Mouse (Mus musculus): ENCODE measurements around the gene Gm42906.

The Gm42906 gene

DNA sequence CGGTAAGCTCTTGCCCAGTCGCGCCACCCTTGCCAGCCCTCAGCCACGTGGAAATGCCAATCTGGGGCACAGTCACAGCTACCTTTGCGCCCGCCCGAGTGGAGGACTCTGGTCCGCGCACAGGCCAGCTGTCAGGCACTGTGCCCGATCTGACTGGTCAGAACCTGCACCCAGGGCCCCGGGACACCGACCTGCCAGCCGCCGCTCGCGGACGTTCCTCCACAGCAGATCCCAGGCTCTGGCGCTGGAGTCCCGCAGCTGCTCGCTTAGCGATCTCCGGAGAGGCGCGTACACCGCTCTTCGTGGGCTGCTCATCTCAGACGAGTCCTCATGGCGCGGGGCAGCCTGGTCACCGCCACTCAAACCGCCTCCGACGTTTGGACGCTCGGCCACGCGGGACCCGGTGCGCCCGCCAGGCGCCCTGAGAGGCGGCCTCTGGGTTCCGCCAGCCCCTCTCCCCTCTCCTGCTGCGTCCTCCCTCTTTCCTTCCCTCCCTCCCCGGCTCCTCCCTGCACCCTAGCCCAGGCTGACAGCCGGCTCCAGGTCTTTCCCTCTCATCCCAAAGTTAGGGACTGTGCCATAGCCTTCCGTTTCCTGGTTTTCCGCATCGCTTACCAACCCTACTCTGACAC, 194.4 kb downstream of the Gm42906 start, which contains the start of gene Stard13:
Stard13 (minus strand) TSS at position 437 of the 632 bp plus-strand sequence.
- no peak for DNase-seq (ENCODE audit: low read depth, low spot score)

DNA sequence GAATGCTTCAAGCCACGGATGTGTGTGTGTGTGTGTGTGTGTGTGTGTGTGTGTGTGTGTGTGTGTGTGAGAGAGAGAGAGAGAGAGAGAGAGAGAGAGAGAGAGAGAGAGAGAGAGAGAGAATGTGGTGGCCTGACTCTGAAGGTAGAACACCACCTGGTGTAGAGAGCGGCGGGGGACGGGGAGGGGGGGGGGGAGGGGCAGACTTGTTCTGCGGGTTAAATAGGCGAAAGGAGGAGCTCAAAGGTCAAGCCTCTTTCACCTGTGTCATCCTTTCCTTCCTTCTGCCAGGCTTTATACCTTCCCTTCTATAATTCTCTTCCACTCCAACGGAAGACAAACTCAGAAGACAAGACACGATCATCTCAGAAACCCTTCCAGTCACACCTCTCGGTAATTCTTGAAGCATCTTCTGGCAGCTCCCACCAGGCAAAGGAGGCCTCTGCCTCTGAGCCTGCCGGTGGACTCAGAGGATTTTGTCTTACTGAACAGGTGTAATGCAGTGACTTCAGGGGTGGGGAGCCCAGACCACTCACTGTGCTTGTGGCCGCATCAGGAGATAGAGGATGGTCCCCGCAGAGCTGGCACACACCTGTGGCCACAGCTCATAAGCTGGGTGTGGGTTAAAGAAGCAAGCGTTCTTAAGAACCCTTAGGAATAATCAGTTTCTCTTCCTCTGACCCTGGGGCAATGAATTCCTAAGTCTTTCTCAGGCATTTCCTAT, 195.2 kb downstream of the Gm42906 start:
- no peak for DNase-seq (ENCODE audit: low read depth, low spot score)

DNA sequence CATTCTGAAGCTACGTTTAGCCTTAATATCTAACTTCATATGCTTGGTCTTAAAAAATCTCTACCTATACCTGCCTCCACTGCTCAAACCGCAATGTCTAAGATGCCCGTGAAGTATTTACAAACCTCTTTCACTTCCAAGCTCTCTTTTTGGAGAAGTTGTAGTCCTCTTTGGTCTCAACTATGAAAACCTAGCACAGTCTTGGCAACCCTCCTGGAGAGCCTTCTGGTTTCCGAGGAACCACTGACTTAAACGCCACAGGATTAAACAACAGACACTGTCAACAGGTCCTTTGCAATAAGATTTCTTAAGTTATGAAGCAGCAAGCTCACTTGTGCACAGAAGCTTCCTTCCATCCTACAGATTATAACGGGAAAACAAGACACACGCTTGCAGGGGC, 196.1 kb downstream of the Gm42906 start:
- no peak for DNase-seq (ENCODE audit: low read depth, low spot score)

DNA sequence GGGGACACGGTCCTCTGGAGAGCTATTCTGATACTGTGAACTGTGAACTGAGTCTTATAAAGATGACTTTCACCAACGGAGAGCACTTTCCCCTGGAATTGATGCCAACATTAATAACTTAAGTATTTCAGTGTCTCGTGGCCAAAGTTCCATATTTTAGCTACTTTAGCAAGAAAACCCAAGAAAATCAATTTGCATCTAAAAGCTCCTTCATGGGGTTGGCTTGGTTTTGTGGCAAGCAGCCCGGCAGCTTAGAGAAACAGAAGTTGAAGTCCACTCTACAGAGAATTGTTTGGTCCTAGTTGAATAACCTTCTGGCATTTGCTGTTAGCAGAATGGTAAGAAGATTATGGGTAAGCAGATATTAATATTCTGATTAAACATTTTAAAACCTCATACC, 196.6 kb downstream of the Gm42906 start:
- no peak for DNase-seq (ENCODE audit: low read depth, low spot score)

DNA sequence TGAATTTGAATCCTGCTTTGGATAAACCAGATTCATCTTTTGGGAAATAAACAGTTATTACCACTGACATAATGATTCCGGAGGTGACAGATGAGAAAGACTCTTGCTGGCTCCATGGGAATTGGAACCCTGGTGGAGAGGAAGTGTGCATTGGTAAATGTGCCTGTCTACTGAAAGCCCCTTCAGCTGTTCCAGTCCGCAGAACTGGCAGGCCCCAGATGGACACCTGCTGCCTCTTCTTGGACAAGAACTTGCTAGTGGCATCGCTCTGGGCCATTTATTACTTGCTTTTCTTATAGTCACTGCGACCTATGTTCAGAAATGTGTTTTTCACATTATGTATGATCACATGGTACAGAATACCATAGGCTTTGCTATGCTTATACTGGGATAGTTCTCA, 197.5 kb downstream of the Gm42906 start:
- no peak for DNase-seq (ENCODE audit: low read depth, low spot score)

DNA sequence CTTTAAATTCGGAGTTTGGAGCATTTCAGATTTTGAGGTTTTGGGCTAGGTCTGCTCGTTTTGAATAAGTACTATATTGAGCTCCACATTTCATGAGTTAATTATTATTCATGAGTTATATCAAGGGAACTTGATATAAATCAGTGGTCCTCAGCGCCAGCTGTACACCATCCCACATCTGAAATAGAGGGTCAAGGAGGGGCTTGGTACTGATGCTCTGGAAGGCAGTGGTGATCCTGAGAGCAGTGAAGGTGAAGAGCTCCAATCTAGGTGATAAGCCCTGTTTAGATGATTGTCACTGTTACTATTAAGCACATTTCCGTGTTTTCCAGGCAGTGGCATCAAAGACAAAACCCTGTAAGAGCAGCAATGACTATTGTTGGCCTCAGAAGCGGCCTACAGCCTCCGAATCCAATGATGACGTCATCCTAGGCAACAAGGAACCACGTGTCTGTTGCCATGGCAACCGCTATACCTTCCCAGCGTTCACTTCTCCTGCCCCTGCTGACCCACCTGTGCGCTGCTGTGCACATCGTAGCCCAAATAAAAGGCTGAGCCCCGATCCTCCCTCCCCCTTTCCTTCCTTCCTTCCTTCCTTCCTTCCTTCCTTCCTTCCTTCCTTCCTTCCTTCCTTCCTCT, 199.5 kb downstream of the Gm42906 start:
- DNase-seq (ENCODE audit: low read depth, low spot score), result no peak

DNA sequence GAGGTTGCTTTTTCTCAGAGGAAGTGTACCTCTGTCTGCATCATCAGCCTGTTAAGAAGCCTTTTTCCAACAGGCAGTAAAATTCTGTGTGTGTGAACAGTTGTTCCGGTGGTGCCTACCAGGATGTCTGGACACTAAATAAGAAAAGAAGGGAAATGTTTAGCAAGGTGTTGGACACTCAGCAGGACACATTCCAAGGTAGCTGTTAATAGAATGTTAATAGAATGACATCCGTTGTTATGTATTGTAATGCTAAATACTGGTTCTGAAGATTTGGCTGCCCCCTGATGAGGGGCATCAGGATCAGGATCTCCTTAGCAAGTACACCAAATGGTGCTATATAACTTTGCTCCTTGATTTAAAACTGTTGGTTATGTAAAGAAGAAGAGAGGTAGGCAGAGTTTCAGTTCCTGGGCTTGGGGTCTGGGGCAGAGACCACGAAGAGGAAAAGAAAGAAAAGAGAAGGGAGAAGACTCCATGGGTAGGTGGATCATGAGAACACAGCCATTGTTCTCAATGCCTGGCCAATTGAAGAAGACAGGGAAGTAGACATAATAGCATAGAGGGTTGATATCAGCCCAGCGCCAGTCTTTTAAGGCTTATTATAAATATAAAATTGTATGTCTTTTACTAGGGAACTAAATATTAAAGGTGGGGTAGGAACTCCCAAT, 204.1 kb downstream of the Gm42906 start:
- DNase-seq (ENCODE audit: low read depth, low spot score), result no peak

DNA sequence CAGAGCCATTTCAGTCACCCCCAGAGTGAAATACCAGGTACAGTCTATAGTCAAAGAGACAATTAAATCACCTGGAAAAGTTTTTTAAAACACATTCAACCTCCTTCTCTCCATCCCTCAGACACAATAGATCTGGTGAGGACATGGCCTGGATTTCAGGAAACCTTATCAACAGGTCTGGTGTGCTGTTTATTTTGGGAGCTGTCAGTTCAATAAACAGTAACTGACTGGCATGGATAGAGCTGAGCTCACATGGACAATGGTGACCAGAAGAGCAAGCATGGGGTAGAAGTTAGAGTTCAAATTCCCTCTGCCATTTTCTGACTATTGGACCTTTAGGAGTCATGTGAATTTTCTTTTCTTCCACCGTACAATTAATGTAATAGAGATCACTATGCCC, 205.2 kb downstream of the Gm42906 start:
- no peak for DNase-seq (ENCODE audit: low read depth, low spot score)

DNA sequence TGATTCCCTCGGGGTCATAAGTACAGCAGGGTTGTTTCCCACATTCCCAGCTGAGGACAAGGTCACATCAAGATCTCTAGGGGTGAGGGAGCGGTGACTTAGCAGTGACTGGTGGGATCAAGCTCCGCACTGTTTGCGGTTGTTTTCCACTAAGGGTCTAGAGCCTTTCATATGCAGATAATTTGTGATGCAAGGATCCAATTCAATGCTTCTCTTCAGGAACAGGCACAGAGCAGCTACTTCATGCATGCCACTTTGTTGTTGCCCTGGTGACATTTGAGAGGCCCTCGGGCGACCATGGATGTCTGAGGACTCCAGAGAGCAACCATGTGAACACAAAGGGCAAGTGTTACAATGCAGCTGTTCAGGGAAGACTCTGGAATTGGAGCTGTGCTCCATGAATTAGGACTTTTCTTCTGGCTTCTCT, 209.3 kb downstream of the Gm42906 start:
- DNase-seq (ENCODE audit: low read depth, low spot score), result no peak

DNA sequence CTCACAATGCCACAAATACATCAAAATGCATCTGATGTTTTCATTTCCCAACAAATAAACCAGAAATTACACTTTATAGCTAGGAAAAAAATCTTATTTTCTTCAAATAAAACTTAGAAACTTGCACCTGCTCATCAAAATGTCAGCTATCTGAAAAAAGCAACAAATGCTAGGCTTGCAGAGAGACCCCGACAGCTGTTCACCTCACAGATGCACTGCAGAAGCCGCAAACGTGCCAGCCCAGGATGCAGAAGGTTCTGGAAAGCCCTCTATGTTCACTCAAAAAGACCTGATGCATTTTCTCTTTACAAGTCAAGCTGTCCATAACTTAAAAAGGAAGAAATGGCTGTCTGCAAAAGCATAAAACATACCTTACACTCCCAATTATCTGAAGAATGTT, 214.9 kb downstream of the Gm42906 start:
- no peak for DNase-seq (ENCODE audit: low read depth, low spot score)

DNA sequence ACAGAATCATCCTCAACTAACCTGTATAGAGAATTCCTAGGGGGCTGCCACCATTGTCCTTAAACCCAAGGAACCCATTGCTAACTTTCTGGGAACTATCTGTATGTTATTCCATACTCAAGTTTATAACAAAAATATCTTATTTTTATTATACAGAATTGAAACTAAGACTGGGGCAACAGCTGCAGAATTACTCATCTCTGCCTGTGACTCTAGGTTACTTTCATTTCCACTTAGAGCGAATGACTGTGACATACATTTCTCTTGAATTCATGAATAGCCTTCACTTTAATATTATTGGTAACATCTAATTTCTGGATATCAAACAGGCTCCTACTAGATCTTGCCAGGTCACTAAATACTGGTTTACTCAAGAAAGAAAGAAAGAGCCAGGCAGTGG, 217.1 kb downstream of the Gm42906 start:
- DNase-seq (ENCODE audit: low read depth, low spot score), result no peak

DNA sequence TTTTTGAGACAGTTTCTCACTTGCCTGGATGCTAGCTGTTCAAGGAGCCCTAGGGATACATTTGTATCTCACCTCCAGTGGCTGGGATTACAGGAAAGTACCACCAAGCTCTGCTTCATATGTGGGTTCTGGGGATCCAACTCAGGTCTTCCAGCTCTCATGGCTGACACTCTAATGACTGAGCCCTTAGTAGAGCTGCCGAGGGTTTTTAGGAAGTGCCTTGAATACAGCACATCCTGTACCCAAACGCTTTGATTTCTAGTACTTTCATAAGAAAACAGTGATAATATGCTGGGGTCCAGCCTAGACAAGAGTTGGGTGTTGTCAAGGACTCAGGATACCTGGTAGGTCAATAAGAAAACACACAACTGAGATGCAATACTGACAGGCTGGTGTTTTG, 217.9 kb downstream of the Gm42906 start:
- no peak for DNase-seq (ENCODE audit: low read depth, low spot score)

DNA sequence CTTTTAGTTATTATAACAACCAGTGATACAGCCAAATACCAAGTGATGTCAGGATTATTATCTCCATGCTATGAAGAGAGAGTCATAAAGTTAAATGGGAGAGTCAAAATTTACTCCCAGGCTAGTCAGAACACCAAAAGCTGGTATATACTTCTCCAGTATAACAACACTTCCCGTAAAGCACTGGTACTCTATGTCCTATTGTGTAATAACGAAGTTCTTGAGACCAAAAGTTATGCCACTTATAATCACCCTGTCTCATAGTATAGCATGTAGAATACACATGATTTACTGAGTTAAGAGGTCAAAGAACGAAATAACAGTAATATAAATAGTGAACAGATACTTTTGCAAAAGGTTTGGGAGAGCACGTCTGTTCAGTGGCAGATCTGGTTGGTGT, 222.9 kb downstream of the Gm42906 start:
- no peak for DNase-seq (ENCODE audit: low read depth, low spot score)

DNA sequence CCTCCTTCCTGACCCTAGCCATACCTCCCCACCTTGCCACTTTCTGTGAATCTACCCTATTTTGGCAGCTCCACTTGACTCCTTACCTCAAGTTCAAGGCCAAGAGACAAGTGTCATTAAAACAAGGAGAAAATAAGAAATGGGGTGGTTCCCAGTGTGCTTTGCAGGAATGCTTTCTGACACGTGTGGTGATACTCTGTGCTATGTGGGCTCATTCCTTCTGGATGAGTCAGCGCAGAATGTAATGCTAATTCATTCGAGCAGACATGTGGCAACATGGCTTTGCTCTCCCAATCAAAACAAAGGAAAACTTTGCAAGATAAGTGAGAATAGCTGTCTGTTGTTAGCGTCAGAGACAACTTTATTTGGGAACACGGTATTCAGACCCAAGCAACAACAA, 225.0 kb downstream of the Gm42906 start:
- DNase-seq (ENCODE audit: low read depth, low spot score), result no peak

DNA sequence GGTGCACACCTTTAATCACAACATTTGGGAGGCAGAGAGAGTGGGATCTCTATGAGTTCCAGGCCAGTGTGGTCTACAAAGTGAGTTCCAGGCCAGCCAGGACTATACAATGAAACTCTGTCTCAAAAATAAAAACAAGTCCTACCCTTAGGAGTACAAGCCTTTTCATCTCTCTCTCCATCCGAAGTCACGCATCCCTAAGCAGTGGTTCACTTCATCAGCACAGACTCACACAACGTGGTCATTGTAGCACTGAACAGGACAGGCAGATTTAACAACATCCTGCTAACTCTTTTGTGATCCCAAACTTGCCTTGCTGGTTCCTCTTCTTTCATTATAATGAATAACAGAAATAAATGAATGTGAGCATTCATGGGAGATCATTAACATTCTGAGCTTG, 226.7 kb downstream of the Gm42906 start:
- DNase-seq (ENCODE audit: low read depth, low spot score), result no peak

DNA sequence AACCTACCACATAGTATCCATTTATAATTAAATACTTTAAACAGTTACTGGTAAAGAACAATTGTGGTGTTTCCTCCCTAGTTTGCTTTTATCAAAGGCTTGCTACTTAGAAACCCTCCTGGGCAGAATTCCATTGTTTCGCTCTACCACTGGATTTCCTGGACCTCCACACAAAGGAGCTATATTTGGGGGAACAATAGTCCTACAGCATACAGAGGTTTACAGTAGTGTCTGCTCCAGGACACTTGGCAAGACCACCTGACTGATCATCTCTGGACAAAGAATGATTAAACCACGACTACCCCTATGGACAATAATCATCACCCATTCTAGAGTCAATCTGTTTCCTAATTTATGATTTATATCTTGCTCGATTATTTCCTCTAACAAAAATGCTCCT, 228.7 kb downstream of the Gm42906 start:
- DNase-seq (ENCODE audit: low read depth, low spot score), result no peak

DNA sequence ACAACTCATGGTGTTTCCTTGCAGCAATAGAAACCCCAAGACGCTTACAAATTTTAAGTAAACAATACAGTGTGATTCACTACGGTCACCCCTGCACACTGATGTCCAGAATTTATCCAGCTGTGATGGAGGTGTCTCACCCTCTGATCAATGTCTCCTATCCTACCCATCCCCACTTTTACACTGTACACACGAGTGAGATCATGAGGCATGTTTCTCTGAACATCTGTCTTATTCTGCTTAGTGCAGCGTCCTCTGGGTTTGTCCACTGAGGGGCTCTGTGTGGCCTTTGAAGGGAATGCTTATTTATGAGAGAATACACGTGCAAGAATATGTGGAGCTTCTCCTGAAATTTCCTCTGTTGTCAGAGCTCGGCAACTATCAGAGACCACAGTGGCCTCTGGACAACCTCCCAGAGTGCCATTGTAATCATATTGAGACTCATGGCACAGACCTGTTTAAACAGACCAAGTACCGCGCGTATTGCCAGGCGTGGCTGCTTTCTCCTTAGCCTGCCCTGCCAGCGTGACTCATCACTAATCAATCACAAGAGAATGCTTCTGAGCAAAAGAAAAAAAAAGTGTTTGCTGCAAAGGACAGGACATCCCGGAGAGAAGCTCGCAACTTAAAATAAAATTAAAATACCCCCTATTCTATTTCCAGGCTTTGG, 231.2 kb downstream of the Gm42906 start:
- DNase-seq (ENCODE audit: low read depth, low spot score), result no peak

DNA sequence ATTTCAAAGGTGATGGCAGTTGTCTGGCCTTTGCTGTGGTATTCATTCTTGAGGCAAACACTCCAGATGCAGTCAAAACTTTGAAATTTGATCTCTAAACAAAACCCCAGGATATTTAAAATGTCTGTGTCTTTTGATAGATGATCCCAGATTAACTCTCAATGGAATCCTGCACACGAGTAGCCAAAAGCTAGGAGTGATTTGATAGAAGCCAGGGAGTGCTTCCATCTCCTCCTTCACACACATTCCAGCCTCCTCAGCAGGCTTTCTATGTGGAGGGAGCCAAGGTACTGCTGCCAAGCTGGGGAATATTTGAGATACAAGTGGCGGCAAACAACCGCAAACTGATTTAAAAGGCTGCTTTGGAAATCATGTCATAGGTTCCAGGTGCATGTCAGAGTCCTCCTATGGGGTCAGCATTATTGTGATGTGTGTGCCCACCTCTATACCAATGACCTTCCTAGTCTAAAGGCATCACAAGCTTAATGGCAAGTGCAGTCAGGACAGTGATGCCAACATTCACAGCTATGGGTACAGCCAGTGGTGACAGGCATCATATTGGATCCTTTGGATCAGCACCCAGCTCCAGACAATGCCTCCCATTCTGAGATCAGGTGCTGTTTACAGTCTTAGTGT, 234.0 kb downstream of the Gm42906 start:
- no peak for DNase-seq (ENCODE audit: low read depth, low spot score)

DNA sequence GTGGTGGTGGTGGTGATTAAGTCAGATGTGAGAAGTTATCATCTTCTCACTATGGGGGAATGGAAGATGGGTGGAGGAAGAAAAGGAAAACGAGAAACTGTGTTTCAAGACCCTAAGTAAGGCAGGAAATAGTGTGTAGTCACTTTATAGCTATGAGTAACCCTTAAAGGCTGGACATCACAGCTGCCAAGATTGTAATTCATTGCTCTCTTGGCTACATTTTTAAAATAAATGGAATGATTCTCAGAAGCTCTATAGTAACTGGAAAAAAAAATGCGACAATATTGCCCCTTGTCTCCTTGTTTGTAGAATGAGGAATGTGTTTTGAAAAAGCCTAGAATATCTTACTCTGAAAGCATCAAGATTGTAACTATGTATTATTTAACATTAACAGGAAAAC, 235.7 kb downstream of the Gm42906 start:
- DNase-seq (ENCODE audit: low read depth, low spot score), result no peak

DNA sequence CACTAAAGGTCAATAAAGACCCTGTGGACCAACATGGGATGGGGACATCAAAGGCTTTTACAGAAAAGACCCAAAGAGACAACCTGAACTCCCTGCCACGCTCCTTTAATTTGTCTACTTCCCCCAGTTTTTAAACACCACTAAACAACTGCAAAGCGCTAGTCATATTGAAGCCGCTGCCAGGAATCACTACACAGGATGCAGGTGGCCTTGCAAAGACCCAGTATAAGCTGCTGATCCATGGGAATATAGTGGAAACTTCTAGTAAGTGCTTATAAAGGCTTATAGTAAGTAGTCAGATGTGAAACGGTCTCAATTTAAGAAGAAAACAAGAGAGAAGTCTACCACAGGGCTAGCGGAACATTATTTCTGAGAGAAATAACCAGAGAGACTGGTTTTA, 237.2 kb downstream of the Gm42906 start:
- no peak for DNase-seq (ENCODE audit: low read depth, low spot score)

DNA sequence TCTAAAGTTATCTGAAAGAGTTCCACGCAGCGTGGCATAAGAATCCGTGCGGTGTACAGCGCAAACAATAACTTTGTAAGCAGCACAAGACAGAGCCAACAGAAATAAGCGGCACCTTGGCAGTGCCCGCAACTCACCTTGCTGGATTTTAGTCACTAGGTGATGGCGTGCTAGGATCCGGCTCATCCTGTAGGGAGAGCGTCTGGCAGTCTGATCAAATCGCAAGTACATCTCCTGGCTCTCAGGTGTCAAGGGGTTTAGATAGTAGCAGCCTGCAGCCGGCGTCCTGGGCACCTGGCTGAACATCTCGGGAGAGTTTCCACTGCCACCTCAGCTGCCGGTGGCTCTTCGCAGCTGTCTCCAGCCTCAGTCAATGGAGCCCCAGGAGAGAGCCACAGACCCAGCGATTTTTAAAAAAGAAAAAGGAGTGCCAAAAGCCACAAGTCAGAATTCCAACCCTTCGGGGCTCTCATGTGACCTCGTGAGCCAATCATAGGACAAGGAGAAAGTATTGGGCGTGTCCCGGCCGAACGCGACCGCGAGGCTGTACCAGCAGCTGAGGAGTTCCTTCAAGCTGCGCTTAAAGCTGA, 238.1 kb downstream of the Gm42906 start:
- no peak for DNase-seq (ENCODE audit: low read depth, low spot score)
